Mouse (Mus musculus): ENCODE results near the gene Bysl. TPM values are rescaled to one million over a fixed set of nuclear protein-coding genes. Genes with fewer than 3 reads are reported as not detected.

Gene Bysl
- 11.1 and 13.3 TPM in 2 replicates for polyA plus RNA-seq (2012; rRNA removed)

DNA sequence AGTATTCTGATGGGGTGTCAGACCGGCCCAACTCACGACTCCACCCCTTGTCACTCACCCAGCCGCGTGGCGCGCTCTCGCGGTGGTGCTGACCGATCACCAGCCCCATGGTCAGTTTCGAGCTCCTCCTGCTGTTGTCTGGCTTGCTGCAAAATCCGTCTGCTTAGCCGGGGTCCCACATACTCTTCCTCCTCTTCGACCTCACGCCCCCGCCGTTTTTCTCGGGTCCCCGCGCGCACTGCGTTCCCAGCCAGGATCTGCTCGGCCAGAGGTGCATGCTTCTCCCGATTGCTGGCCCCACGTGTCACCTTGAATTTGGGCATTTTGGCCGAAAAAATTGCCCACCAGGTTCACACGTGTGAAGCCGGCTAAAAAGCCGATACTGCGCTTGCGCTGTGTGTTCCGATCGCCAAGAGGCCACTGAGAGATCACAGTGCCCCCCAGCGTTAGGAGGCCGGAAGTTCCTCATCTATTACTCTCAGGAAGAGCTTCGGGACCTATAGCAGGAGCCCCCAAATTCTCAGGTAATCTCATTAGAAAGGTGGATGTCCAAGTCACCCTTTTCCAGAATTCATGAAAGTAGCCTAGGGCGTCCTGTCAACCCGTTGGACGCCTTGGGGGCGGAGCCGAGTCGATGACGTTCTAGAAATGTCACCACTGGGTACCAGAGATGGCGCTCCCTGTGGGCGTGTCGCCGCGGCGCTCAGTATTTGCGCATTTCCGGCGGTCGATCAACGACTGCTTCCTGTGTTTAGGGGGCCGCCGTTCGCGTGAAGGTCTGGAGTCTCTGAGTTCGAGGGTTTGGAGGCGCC lies at the start of gene Bysl, which contains the start of the genes Med20 and Gm20517:
Gene Bysl, minus strand, starts transcription at position 644 of the 812 bp plus-strand sequence.
Gene Med20, plus strand, starts transcription at position 734 of the 812 bp plus-strand sequence.
Gene Gm20517, plus strand, starts transcription at position 741 of the 812 bp plus-strand sequence.

DNA sequence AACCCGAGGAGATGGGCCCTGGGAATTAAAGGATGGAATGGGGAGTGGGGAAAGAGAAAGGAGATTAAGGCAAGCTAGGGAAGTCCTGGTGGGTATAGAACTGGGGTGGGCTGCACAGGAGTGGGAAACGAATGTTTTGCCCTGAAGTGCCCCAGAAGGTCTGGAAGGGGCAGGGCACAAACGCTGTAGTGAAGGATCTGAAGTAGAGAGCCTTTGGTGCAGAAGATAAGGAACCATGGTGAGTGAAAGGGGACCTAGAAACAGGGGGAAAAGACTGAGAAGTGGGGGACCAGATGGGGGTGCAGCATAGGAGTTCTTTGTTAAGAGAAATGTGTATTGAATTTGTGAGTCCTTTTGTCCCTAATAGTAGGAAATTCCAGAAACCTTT lies 19.4 kb upstream of the Bysl start, which contains the start of gene Usp49:
Gene Usp49, plus strand, starts transcription at position 13 of the 388 bp plus-strand sequence.

Other genes starting within 250 kb of the Bysl start
- gene Mrps10, start 242.6 kb downstream of the Bysl start, polyA plus RNA-seq (2012; rRNA removed): 27.5 and 30.5 TPM in 2 replicates
- 2.0 and 2.5 TPM in 2 replicates for gene Guca1b, start 226.1 kb downstream of the Bysl start, polyA plus RNA-seq (2012; rRNA removed)
- gene Guca1a, start 210.9 kb downstream of the Bysl start, polyA plus RNA-seq (2012; rRNA removed): 3.1 and 4.5 TPM in 2 replicates
- 2.6 and 3.0 TPM in 2 replicates for gene AI661453, start 174.9 kb downstream of the Bysl start, polyA plus RNA-seq (2012; rRNA removed)
- gene 1700001C19Rik, start 174.1 kb downstream of the Bysl start, polyA plus RNA-seq (2012; rRNA removed): 0.13 TPM in 1 of 2 replicates, not detected in the other
- 23.3 and 34.2 TPM in 2 replicates for gene Taf8, start 109.2 kb downstream of the Bysl start, polyA plus RNA-seq (2012; rRNA removed)
- 161 and 193 TPM in 2 replicates for gene Ccnd3, start 106.4 kb downstream of the Bysl start, polyA plus RNA-seq (2012; rRNA removed)
- 23.6 and 26.8 TPM in 2 replicates for gene Med20, start 90 bp upstream of the Bysl start, polyA plus RNA-seq (2012; rRNA removed)
- 3.6 and 4.8 TPM in 2 replicates for gene Gm20517, start 97 bp upstream of the Bysl start, polyA plus RNA-seq (2012; rRNA removed)
- gene Usp49, start 19.2 kb upstream of the Bysl start, polyA plus RNA-seq (2012; rRNA removed): 6.9 and 7.4 TPM in 2 replicates
- gene Tomm6, start 76.9 kb upstream of the Bysl start, polyA plus RNA-seq (2012; rRNA removed): 63.6 and 92.2 TPM in 2 replicates
- gene Frs3, start 77.5 kb upstream of the Bysl start, polyA plus RNA-seq (2012; rRNA removed): 32.2 and 34.0 TPM in 2 replicates
- gene Gm21981, start 83.0 kb upstream of the Bysl start, polyA plus RNA-seq (2012; rRNA removed): 2.0 and 2.6 TPM in 2 replicates
- gene Prickle4, start 83.2 kb upstream of the Bysl start, polyA plus RNA-seq (2012; rRNA removed): 3.2 and 7.1 TPM in 2 replicates
- 3.9 and 23.2 TPM in 2 replicates for gene Pgc, start 115.3 kb upstream of the Bysl start, polyA plus RNA-seq (2012; rRNA removed)
- gene Tfeb, start 125.5 kb upstream of the Bysl start, polyA plus RNA-seq (2012; rRNA removed): 48.5 and 55.0 TPM in 2 replicates
- 230 and 241 TPM in 2 replicates for gene Mdfi, start 223.2 kb upstream of the Bysl start, polyA plus RNA-seq (2012; rRNA removed)

All from ovary, adult 2 months (tissue).